Mouse (Mus musculus) activated CD4-positive, CD25-positive, alpha-beta regulatory T cell (primary cell): Measurements from ENCODE around the gene Gm3043. TPM values are rescaled to one million over a fixed set of nuclear protein-coding genes. Genes with fewer than 3 reads are reported as not detected.

Experiments
- polyA plus RNA-seq, 2 experiments: library from polyadenylated mRNA; unstranded; fragments of 100-300 nt; shearing (Covaris generic); gene quantifications; one replicate each; pipeline ENCODE4 v1.2.1; 2017

Gm3043 gene
- polyA plus RNA-seq = not detected

GRCm38 (mm10) chr14:3688483-3688882 lies at the start of gene Gm3043:
Gene Gm3043 (plus strand): TSS chr14:3688783.

GRCm38 (mm10) chr14:3651730-3652129 lies 36.9 kb upstream of the Gm3043 start, which contains the start of gene Gm3020:
Gene Gm3020 (plus strand): TSS chr14:3652030.

Other genes starting within 250 kb of the Gm3043 start
- gene Gm10408, start 239.4 kb upstream of the Gm3043 start, polyA plus RNA-seq = under 1 TPM; 0.14 to 0.16 TPM
- not detected for gene Gm3012, start 54.3 kb upstream of the Gm3043 start, polyA plus RNA-seq
- gene Gm3020, start 36.8 kb upstream of the Gm3043 start, polyA plus RNA-seq = 1 to 10 TPM; 1.5 to 3.4 TPM
- gene Gm3002, start 121.3 kb downstream of the Gm3043 start, polyA plus RNA-seq = under 1 TPM in 1 of 2 experiments, not detected in 1; 0.15 TPM
- under 1 TPM in 1 of 2 experiments, not detected in 1; 0.21 TPM for gene Gm3033, start 157.5 kb downstream of the Gm3043 start, polyA plus RNA-seq
- not detected for gene Gm2916, start 195.4 kb downstream of the Gm3043 start, polyA plus RNA-seq
- gene Gm3029, start 243.0 kb downstream of the Gm3043 start, polyA plus RNA-seq = not detected